Mouse (Mus musculus): Measurements from ENCODE around the gene Vmn2r71. TPM values are rescaled to one million over a fixed set of nuclear protein-coding genes. Genes with fewer than 3 reads are reported as not detected.

Gene Vmn2r71
- polyA plus RNA-seq (2015; fragmentation: Nextera tagmentation; extraction: Ambion mirVana): not detected in 2 replicates

GRCm38 (mm10) chr7:85562787-85563186 is at the start of gene Vmn2r71:
Gene Vmn2r71 (plus strand): TSS chr7:85563087.
- Histone ChIP-seq H3K9me3 (no peaks in the 10 kb centered on the region), H3K4me3 (replicated peaks) (no peak within 1 kb of the TSS), H3K9ac (no peak within 1 kb of the TSS), H3K4me2 (replicated peaks) (no peak within 1 kb of the TSS), H3K36me3 (no peaks in the 10 kb centered on the region), H3K27ac (no peak within 1 kb of the TSS), H3K27me3 (replicated peaks) (no peaks in the 10 kb centered on the region), H3K4me1 (replicated peaks) (no peaks in the 10 kb centered on the region)
- ATAC-seq: no peak
- 85% methylated on average over 5 of the region's 5 CpGs for WGBS

DNA sequence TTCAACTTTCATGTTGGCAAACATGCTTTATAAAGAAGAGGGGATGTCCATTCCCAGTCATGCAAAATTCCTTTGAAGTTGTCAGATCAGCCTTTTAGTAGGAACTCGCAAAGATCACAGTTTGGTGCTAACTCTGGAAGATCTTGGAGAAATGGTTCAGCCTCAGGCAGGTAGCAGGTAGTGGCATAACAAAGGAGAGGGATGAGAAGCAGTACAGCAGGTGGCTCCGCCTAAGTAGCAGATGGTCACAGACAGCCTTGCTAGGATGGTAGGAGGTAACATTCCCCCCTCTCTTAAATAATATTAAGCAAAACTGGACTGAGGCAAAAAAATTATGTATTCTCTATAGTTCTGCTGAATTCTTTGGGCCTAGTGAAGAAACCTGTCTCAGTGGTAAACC is 20.8 kb upstream of the Vmn2r71 start:
- no peak overlapping the region for H3K4me2 ChIP-seq (replicated peaks)
- no peak for ATAC-seq
- no peaks in the 10 kb centered on the region for H3K4me1 ChIP-seq (replicated peaks)
- no peaks in the 10 kb centered on the region for H3K36me3 ChIP-seq
- no peak overlapping the region for H3K4me3 ChIP-seq (replicated peaks)
- H3K27ac ChIP-seq: no peak overlapping the region
- no peaks in the 10 kb centered on the region for H3K27me3 ChIP-seq (replicated peaks)
- 83% methylated on average over 2 of the region's 2 CpGs for WGBS
- H3K9ac ChIP-seq: no peak overlapping the region
- H3K9me3 ChIP-seq: no peaks in the 10 kb centered on the region

DNA sequence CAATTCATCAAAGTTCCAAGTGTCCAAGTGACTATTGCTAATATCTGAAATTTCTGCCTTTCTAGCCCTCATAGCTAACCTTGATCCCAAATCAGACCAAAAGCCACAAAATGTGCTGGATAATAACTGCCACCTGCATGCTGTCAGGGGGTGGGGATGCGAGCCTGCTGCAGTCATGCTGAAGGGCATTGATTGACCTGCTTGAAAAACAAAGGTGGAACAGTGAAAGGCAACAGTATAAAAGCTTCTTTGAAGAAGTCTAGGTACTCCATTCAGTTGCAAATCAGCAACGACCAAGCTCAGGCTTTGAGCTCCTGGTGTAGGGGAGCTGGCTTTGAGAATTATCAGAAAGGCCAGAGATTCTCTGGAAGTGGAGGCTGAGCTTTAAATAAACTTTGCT is 19.8 kb upstream of the Vmn2r71 start:
- H3K9ac ChIP-seq: no peak overlapping the region
- WGBS: 73% methylated on average over 2 of the region's 2 CpGs
- no peak overlapping the region for H3K4me3 ChIP-seq (replicated peaks)
- H3K36me3 ChIP-seq: no peaks in the 10 kb centered on the region
- no peaks in the 10 kb centered on the region for H3K9me3 ChIP-seq
- no peak overlapping the region for H3K27ac ChIP-seq
- no peak overlapping the region for H3K4me2 ChIP-seq (replicated peaks)
- H3K4me1 ChIP-seq (replicated peaks): no peaks in the 10 kb centered on the region
- no peak for ATAC-seq
- no peaks in the 10 kb centered on the region for H3K27me3 ChIP-seq (replicated peaks)

GRCm38 (mm10) chr7:85569092-85569491 is 6.2 kb downstream of the Vmn2r71 start, which contains the start of gene Vmn2r70:
Gene Vmn2r70 (minus strand): TSS chr7:85569192.
- no peak for ATAC-seq
- WGBS: 73% methylated on average over 2 of the region's 2 CpGs
- Histone ChIP-seq H3K27ac (no peak within 1 kb of the TSS), H3K9ac (no peak within 1 kb of the TSS), H3K9me3 (no peaks in the 10 kb centered on the region), H3K4me2 (replicated peaks) (no peak within 1 kb of the TSS), H3K36me3 (no peaks in the 10 kb centered on the region), H3K4me1 (replicated peaks) (no peaks in the 10 kb centered on the region), H3K4me3 (replicated peaks) (no peak within 1 kb of the TSS), H3K27me3 (replicated peaks) (no peaks in the 10 kb centered on the region)

Other genes starting within 250 kb of the Vmn2r71 start
- not detected in 2 replicates for gene Vmn2r69, start 147.2 kb upstream of the Vmn2r71 start, polyA plus RNA-seq (2015; fragmentation: Nextera tagmentation; extraction: Ambion mirVana)
- not detected in 2 replicates for gene Vmn2r70, start 6.1 kb downstream of the Vmn2r71 start, polyA plus RNA-seq (2015; fragmentation: Nextera tagmentation; extraction: Ambion mirVana)
- not detected in 2 replicates for gene Vmn2r72, start 192.0 kb downstream of the Vmn2r71 start, polyA plus RNA-seq (2015; fragmentation: Nextera tagmentation; extraction: Ambion mirVana)

Data from intestine, embryonic 15.5 days (tissue).